Mouse (Mus musculus): Measurements from ENCODE around the gene Spata4. TPM values are rescaled to one million over a fixed set of nuclear protein-coding genes. Genes with fewer than 3 reads are reported as not detected.

Gene Spata4
- not detected in 2 replicates for polyA plus RNA-seq (2015; fragmentation: Nextera tagmentation; extraction: Ambion mirVana)

DNA sequence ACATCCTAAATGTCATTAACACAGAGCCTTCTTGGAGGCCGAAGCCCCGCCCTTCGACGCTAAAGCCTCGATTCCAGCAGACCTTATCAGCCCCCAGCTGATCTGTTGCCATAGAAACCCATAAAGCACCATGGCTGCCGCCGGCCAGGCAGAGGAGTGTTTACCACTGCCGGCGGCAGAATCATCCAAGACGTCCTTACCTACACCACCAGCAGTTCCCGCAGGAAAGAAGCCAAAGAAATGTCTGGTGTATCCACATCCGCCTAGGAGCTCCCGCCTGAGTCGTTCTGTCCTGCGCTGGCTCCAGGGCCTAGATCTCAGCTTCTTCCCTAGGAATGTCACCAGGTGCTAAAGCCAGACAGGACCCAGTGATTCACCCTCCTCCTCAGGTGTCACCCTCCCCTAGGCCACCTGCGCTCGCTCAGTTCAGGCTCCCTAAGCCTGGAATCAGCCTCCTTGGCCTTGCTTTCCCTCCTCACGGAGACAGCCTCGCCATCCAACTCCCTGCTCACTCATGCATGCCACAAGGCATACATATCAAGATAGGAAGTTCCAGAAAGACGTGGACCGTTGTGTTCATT lies at the start of gene Spata4:
Gene Spata4 (plus strand): TSS at position 111 of the 581 bp plus-strand sequence.
- H3K27me3 ChIP-seq (ENCODE audit: control insufficient read depth, insufficient read depth, low read length): no peaks in the 10 kb centered on the region
- WGBS: 13% methylated on average over 21 of the region's 21 CpGs
- peak; percentile 77 for ATAC-seq (ENCODE audit: insufficient read depth, low FRiP score)
- H3K4me2 ChIP-seq (ENCODE audit: low read depth, low read length): peak within 1 kb of the TSS; percentile 57
- H3K27ac ChIP-seq (ENCODE audit: low read length): no peak within 1 kb of the TSS
- 0 out of 2 replicates have a peak, but pooled peaks cover 3% of the 10 kb centered on the region for H3K4me1 ChIP-seq (ENCODE audit: control insufficient read depth, insufficient read depth, low read length)
- H3K9me3 ChIP-seq (replicated peaks; ENCODE audit: control insufficient read depth, low read length): no peaks in the 10 kb centered on the region
- peak within 1 kb of the TSS; percentile 34 for H3K4me3 ChIP-seq (replicated peaks; ENCODE audit: low read length)
- no peaks in the 10 kb centered on the region for H3K36me3 ChIP-seq (ENCODE audit: control insufficient read depth, insufficient read depth, low read length)
- peak within 1 kb of the TSS; percentile 31 for H3K9ac ChIP-seq (ENCODE audit: low read length)

- no peak overlapping the region for H3K27ac ChIP-seq (ENCODE audit: low read length)
- 73% methylated on average over 2 of the region's 2 CpGs for WGBS
- no peak overlapping the region for H3K4me2 ChIP-seq (ENCODE audit: low read depth, low read length)
- no peaks in the 10 kb centered on the region for H3K9me3 ChIP-seq (replicated peaks; ENCODE audit: control insufficient read depth, low read length)
- no peaks in the 10 kb centered on the region for H3K36me3 ChIP-seq (ENCODE audit: control insufficient read depth, insufficient read depth, low read length)
- H3K4me1 ChIP-seq (ENCODE audit: control insufficient read depth, insufficient read depth, low read length): no peaks in the 10 kb centered on the region
- no peak for ATAC-seq (ENCODE audit: insufficient read depth, low FRiP score)
- H3K9ac ChIP-seq (ENCODE audit: low read length): no peak overlapping the region
- H3K27me3 ChIP-seq (ENCODE audit: control insufficient read depth, insufficient read depth, low read length): no peaks in the 10 kb centered on the region
- H3K4me3 ChIP-seq (replicated peaks; ENCODE audit: low read length): no peak overlapping the region
These were observed 45.7 kb upstream of the Spata4 start for GRCm38 (mm10) chr8:54554921-54555320.

DNA sequence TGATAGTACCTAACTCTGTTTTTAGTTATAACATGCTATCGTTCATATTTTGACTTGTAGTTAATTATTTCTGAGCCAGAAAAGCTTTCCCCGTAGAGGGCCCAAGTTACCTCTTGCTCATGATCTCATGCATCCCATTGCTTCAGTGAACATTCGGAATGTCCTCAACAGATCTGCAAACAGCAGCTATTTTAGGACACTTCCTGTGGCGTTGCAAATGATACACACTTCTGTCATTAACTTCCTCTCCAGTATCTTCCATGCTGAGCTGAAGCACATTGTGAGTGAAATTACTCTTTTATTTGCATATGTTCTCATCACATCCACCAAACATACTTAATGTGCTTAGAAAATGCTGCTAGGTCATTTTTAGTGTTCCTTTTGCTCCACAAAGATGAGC lies 38.4 kb upstream of the Spata4 start:
- no peak overlapping the region for H3K4me3 ChIP-seq (replicated peaks; ENCODE audit: low read length)
- no peaks in the 10 kb centered on the region for H3K9me3 ChIP-seq (replicated peaks; ENCODE audit: control insufficient read depth, low read length)
- no peak overlapping the region for H3K4me2 ChIP-seq (ENCODE audit: low read depth, low read length)
- ATAC-seq (ENCODE audit: insufficient read depth, low FRiP score): no peak
- H3K9ac ChIP-seq (ENCODE audit: low read length): no peak overlapping the region
- H3K4me1 ChIP-seq (ENCODE audit: control insufficient read depth, insufficient read depth, low read length): no peaks in the 10 kb centered on the region
- no peaks in the 10 kb centered on the region for H3K27me3 ChIP-seq (ENCODE audit: control insufficient read depth, insufficient read depth, low read length)
- WGBS: 56% methylated on average over 4 of the region's 4 CpGs
- H3K36me3 ChIP-seq (ENCODE audit: control insufficient read depth, insufficient read depth, low read length): no peaks in the 10 kb centered on the region
- H3K27ac ChIP-seq (ENCODE audit: low read length): no peak overlapping the region

DNA sequence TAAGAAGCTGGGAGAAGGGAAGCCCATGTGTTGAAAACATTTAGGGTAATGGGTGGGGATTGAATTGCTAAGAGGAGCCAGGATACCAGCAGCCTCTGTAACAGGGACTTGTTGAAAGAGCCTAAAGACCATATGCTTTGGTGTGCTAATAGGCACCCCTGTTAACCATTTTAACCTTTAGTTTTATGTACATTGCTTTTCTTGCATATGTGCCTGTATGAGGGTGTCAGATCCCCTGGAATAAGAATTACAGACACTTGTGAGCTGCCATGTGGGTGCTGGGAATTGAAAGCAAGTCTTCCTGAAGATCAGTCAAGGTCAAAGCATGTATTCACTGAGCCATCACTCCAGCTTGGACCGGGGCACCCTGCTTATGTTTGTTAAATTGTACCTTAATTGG lies 35.4 kb upstream of the Spata4 start:
- H3K4me3 ChIP-seq (replicated peaks; ENCODE audit: low read length): no peak overlapping the region
- no peak overlapping the region for H3K27ac ChIP-seq (ENCODE audit: low read length)
- H3K9me3 ChIP-seq (replicated peaks; ENCODE audit: control insufficient read depth, low read length): no peaks in the 10 kb centered on the region
- H3K36me3 ChIP-seq (ENCODE audit: control insufficient read depth, insufficient read depth, low read length): no peaks in the 10 kb centered on the region
- no peaks in the 10 kb centered on the region for H3K4me1 ChIP-seq (ENCODE audit: control insufficient read depth, insufficient read depth, low read length)
- no peak overlapping the region for H3K9ac ChIP-seq (ENCODE audit: low read length)
- ATAC-seq (ENCODE audit: insufficient read depth, low FRiP score): no peak
- WGBS: 73% methylated on average over 1 of the region's 1 CpGs
- no peak overlapping the region for H3K4me2 ChIP-seq (ENCODE audit: low read depth, low read length)
- no peaks in the 10 kb centered on the region for H3K27me3 ChIP-seq (ENCODE audit: control insufficient read depth, insufficient read depth, low read length)

DNA sequence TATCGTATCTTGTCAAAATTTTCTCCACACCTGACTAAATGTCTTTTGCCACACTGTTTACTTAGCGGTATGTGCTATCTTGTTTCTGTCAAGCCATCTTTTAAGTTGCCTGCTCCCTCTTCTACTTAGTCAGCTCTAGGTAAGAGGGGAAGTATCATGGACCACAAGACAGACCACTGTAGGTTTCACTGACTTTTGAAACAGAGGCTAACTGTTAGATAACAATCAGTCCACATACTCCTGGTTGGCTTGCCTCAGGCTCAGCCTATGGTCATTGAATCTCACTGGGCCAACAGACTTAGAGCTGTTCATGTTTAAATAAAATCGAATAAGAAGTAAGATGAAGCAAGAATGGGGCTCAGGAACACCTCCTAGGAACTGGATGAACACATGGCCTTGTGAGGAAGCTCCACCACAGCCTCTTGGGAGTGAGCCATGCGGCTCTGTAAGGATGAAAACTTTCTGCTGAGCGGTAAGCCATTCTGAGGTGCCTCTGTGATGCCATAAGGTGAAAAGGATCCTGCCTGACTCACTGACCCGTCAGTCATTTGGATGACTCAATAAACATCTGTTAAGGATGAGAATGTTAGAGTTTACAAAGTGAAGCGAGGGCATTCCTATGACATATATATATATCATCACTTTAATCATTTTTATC lies 34.8 kb upstream of the Spata4 start:
- H3K4me2 ChIP-seq (ENCODE audit: low read depth, low read length): no peak overlapping the region
- H3K4me1 ChIP-seq (ENCODE audit: control insufficient read depth, insufficient read depth, low read length): no peaks in the 10 kb centered on the region
- ATAC-seq (ENCODE audit: insufficient read depth, low FRiP score): no peak
- no peaks in the 10 kb centered on the region for H3K36me3 ChIP-seq (ENCODE audit: control insufficient read depth, insufficient read depth, low read length)
- H3K27ac ChIP-seq (ENCODE audit: low read length): no peak overlapping the region
- no peaks in the 10 kb centered on the region for H3K27me3 ChIP-seq (ENCODE audit: control insufficient read depth, insufficient read depth, low read length)
- 85% methylated on average over 7 of the region's 7 CpGs for WGBS
- H3K9ac ChIP-seq (ENCODE audit: low read length): no peak overlapping the region
- no peak overlapping the region for H3K4me3 ChIP-seq (replicated peaks; ENCODE audit: low read length)
- H3K9me3 ChIP-seq (replicated peaks; ENCODE audit: control insufficient read depth, low read length): no peaks in the 10 kb centered on the region

DNA sequence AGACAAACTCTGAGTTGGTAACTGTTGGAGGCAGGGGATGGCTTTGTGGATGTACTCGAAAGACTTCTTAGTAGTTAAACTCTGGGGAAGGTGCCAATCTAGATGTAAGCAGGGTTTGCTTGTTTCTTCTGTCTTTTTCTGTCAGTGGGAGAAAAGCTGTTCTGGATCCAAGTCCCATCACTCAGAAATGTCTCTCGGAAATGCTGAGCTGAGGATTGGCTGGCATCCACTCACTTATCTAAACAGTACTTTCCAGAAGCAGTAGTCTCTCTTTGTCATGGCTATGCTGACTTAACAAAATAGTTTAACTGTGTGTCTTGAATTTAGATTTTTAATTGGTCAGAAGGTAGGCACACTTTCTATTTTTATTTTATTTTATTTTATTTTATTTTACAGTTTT lies 33.4 kb upstream of the Spata4 start:
- Histone ChIP-seq H3K4me3 (replicated peaks; ENCODE audit: low read length) (no peak overlapping the region), H3K27me3 (ENCODE audit: control insufficient read depth, insufficient read depth, low read length) (no peaks in the 10 kb centered on the region), H3K9me3 (replicated peaks; ENCODE audit: control insufficient read depth, low read length) (no peaks in the 10 kb centered on the region), H3K4me2 (ENCODE audit: low read depth, low read length) (no peak overlapping the region), H3K36me3 (ENCODE audit: control insufficient read depth, insufficient read depth, low read length) (no peaks in the 10 kb centered on the region), H3K4me1 (ENCODE audit: control insufficient read depth, insufficient read depth, low read length) (no peaks in the 10 kb centered on the region), H3K9ac (ENCODE audit: low read length) (no peak overlapping the region), H3K27ac (ENCODE audit: low read length) (no peak overlapping the region)
- WGBS: 57% methylated on average over 2 of the region's 2 CpGs
- ATAC-seq (ENCODE audit: insufficient read depth, low FRiP score): no peak

DNA sequence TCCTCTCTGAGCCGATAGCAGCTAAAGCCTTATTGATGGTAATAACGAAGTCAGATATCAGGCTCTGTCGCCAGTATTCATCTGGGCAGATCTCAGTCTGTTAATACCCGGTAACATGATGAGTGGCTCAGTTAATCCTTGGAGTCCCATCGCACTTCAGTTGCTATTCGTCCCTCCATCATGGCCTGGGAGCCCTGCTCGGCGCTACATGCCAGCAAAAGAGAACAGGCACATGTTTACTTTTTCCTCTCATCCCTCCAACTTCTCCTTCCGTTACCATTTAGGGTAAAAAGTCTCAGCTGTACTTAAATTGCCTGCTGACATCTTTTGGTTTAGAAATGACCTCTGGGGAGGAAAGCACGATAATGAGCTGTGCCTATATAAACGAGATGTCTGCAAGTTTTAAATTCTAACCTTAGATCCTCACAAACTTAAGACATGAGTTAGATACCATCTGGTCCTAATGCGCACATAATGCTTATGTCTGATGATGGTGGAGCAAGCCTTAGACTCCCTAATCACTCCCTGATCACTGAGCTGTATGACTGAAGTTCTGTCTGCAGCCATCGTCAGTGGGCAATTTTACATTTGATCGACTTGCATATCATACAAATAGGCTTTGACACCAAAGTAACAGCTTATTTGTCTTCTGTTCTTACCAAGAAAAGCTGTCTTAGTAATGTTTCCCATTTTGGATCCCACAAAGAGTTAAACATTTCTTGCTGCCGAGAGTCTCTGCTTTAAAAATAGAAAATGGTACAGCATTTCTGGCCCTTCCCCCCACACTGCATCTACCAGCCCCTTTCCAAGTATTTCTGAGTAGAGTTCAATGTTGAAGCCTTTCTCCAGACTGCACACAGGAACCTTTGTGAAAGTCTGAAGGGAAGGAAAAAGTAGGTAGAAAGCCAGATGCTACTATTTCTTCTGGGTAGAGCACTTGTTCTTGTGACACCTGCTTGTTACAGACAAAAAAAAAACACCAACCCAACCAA lies 29.7 kb upstream of the Spata4 start:
- 42% methylated on average over 15 of the region's 15 CpGs for WGBS
- Histone ChIP-seq H3K27me3 (ENCODE audit: control insufficient read depth, insufficient read depth, low read length) (no peaks in the 10 kb centered on the region), H3K4me3 (replicated peaks; ENCODE audit: low read length) (no peak overlapping the region), H3K27ac (ENCODE audit: low read length) (no peak overlapping the region), H3K9me3 (replicated peaks; ENCODE audit: control insufficient read depth, low read length) (no peaks in the 10 kb centered on the region), H3K4me2 (ENCODE audit: low read depth, low read length) (peak overlapping the region; percentile 26; the same call in 1 of the 2 replicates), H3K4me1 (ENCODE audit: control insufficient read depth, insufficient read depth, low read length) (no peaks in the 10 kb centered on the region), H3K36me3 (ENCODE audit: control insufficient read depth, insufficient read depth, low read length) (no peaks in the 10 kb centered on the region), H3K9ac (ENCODE audit: low read length) (no peak overlapping the region)
- no peak for ATAC-seq (ENCODE audit: insufficient read depth, low FRiP score)

DNA sequence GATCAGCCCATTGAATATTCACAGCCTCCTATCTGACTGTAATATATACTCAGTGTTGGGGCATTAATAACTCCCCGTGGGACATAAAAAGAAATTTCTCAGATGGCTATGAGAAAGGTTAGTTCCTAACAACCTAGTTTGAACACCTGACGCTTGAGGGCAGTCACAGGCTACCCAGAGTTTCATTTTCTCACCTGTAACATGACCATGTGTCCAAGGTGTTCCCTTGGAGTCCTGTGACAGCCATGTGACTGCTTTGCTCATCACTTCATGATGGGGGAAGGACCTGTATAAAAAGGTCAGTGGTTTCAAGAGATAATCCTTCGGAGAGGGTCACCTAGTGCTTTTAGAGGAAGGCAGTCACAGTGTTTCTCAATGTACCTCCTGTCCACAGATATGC lies 19.1 kb upstream of the Spata4 start:
- no peak overlapping the region for H3K9ac ChIP-seq (ENCODE audit: low read length)
- no peak overlapping the region for H3K4me2 ChIP-seq (ENCODE audit: low read depth, low read length)
- 72% methylated on average over 3 of the region's 3 CpGs for WGBS
- ATAC-seq (ENCODE audit: insufficient read depth, low FRiP score): no peak
- H3K27me3 ChIP-seq (ENCODE audit: control insufficient read depth, insufficient read depth, low read length): no peaks in the 10 kb centered on the region
- no peaks in the 10 kb centered on the region for H3K9me3 ChIP-seq (replicated peaks; ENCODE audit: control insufficient read depth, low read length)
- no peak overlapping the region for H3K27ac ChIP-seq (ENCODE audit: low read length)
- H3K4me1 ChIP-seq (ENCODE audit: control insufficient read depth, insufficient read depth, low read length): no peaks in the 10 kb centered on the region
- H3K36me3 ChIP-seq (ENCODE audit: control insufficient read depth, insufficient read depth, low read length): no peaks in the 10 kb centered on the region
- H3K4me3 ChIP-seq (replicated peaks; ENCODE audit: low read length): no peak overlapping the region

- ATAC-seq (ENCODE audit: insufficient read depth, low FRiP score): no peak
- no peaks in the 10 kb centered on the region for H3K36me3 ChIP-seq (ENCODE audit: control insufficient read depth, insufficient read depth, low read length)
- H3K9ac ChIP-seq (ENCODE audit: low read length): no peak overlapping the region
- 51% methylated on average over 1 of the region's 1 CpGs for WGBS
- no peak overlapping the region for H3K4me3 ChIP-seq (replicated peaks; ENCODE audit: low read length)
- H3K9me3 ChIP-seq (replicated peaks; ENCODE audit: control insufficient read depth, low read length): no peaks in the 10 kb centered on the region
- no peaks in the 10 kb centered on the region for H3K27me3 ChIP-seq (ENCODE audit: control insufficient read depth, insufficient read depth, low read length)
- H3K4me1 ChIP-seq (ENCODE audit: control insufficient read depth, insufficient read depth, low read length): no peaks in the 10 kb centered on the region
- no peak overlapping the region for H3K4me2 ChIP-seq (ENCODE audit: low read depth, low read length)
- H3K27ac ChIP-seq (ENCODE audit: low read length): no peak overlapping the region
These were observed 17.7 kb upstream of the Spata4 start for GRCm38 (mm10) chr8:54582886-54583285.
